Mouse (Mus musculus) heart, adult 2 months (tissue): ENCODE data around the gene Prpf3. TPM values are rescaled to one million over a fixed set of nuclear protein-coding genes. Genes with fewer than 3 reads are reported as not detected.
"Not testable (repeated sequence)": the region's sequence is repeated elsewhere in the genome, so short reads cannot be mapped to it uniquely, and the experiment has no call there.

ENCODE experiments used
- DNase-seq, 2 experiments: peaks; one replicate each; pipeline ENCODE4 v3.0.0; 2021
- H3K27ac ChIP-seq: fragments of 200-600 bp; 2 replicates; pipeline ENCODE4 v1.8.1; 2022
- H3K27me3 ChIP-seq: fragments of 200-500 bp; 2 replicates; pipeline ENCODE4 v1.6.1; 2012; ENCODE audit warnings: mild to moderate bottlenecking, low read length, inconsistent platforms, mixed read lengths; ENCODE audit not compliant: control insufficient read depth, insufficient read depth
- H3K36me3 ChIP-seq: fragments of 200-500 bp; 2 replicates; pipeline ENCODE4 v1.6.1; 2012; ENCODE audit warnings: low read length, inconsistent platforms; ENCODE audit not compliant: control insufficient read depth, insufficient read depth
- H3K4me1 ChIP-seq: fragments of 200-500 bp; 2 replicates; pipeline ENCODE4 v1.6.1; 2011; ENCODE audit warnings: low read length; ENCODE audit not compliant: control insufficient read depth, insufficient read depth
- H3K4me3 ChIP-seq: fragments of 200-600 bp; 2 replicates; pipeline ENCODE4 v1.8.1; 2022
- H3K79me2 ChIP-seq: fragments of 200-500 bp; replicated peaks from 2 replicates; pipeline ENCODE4 v1.6.1; 2012; ENCODE audit warnings: mild to moderate bottlenecking, inconsistent platforms, low read length, moderate library complexity, mixed read lengths; ENCODE audit not compliant: control insufficient read depth, insufficient read depth
- H3K9ac ChIP-seq: fragments of 200-500 bp; 2 replicates; pipeline ENCODE4 v1.6.1; 2012; ENCODE audit warnings: low read depth, mild to moderate bottlenecking, control low read depth, inconsistent platforms, low read length, mixed read lengths
- CTCF ChIP-seq: fragments of 200-600 bp; IDR thresholded peaks from 2 replicates; pipeline ENCODE4 v1.8.1; 2022; ENCODE audit warnings: antibody characterized with exemption, mild to moderate bottlenecking, moderate library complexity
- EP300 ChIP-seq: fragments of 200-500 bp; IDR thresholded peaks from 2 replicates; pipeline ENCODE4 v1.6.1; 2011; ENCODE audit warnings: low read depth, low read length, control low read depth; ENCODE audit not compliant: insufficient read depth
- POLR2A ChIP-seq: fragments of 200-500 bp; IDR thresholded peaks from 2 replicates; pipeline ENCODE4 v1.6.1; 2011; ENCODE audit warnings: mild to moderate bottlenecking, low read depth, low read length, control low read depth; ENCODE audit not compliant: insufficient read depth
- WGBS: fragments of 180-500 bp; shearing (Covaris S2); methylation state at CpG from one replicate; pipeline ENCODE4 v1.1.7; 2018; 5-methylcytosine and 5-hydroxymethylcytosine counted together
- intact Hi-C: fragments of 180-260 bp; cut with DNase I; formaldehyde crosslinking; loops from one replicate; pipeline ENCODE4 v1.15.1; 2025
- polyA plus RNA-seq: library from polyadenylated mRNA; depleted of rRNA; stranded (reverse); fragments of >200 nt; gene quantifications from 2 replicates; pipeline ENCODE4 v1.2.3, GENCODE M21; 2012
- total RNA-seq, 2 experiments: library from RNA; stranded (reverse); gene quantifications; 2 replicates each; pipeline ENCODE4 v1.2.3; 2021

The Prpf3 gene
- total and polyA plus RNA-seq, 3 experiments, result 9.3 to 24.0 (median 19.4) TPM

DNA sequence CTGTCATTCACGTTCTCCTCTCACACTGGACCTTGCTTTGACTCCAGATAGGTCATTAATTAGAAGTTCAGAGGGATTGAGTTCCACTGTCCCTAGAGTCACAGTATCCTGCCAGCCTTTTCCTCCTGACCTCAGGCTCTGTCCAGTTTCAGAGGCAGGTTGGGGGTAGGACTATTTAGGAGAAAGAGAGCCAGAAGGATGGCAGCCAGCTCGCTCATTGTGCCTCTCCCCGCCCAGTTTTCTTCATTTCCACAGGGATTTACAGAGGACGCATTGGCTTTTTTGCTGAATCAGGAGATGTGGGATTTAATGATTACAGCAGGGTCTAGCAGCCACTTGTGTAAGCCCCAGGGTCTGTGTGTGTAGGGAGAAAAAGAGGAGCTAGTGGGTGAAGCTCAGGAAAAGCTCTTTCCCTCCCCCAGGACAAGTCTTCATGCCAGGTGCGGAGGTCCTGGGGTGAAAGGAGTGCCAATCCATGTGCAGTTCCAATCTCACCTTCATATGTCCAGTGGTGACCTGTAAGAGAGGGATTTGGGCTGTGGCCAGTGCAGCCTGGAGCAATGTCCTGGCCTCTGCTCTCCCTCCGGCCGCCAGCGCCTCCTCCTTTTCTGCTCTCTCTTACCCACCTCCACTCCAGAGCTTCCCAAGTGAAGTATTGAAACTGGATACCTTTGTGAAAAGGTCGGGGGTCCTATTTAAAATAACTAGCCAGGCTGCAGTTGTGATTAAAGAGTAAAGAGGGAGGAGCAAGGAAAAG is 46.1 kb upstream of the Prpf3 start:
- peak; percentile 38 to 52 for DNase-seq
- Histone ChIP-seq H3K4me3 (0 out of 2 replicates have a peak overlapping the region, but pooled peaks have one; percentile 0), H3K27ac (peak overlapping the region; percentile 91), H3K9ac (peak overlapping the region; percentile 23; the same call in 1 of the 2 replicates), H3K79me2 (no peaks in the 10 kb centered on the region), H3K36me3 (peaks cover 3% of the 10 kb centered on the region; the same call in 1 of the 2 replicates), H3K27me3 (no peaks in the 10 kb centered on the region), H3K4me1 (peaks cover 1% of the 10 kb centered on the region; the same call in 1 of the 2 replicates)
- 40% methylated on average over 9 of the region's 9 CpGs for WGBS
- no peak; the same call in 1 of the 2 replicates for TF ChIP-seq POLR2A
- no peak for TF ChIP-seq CTCF
- no peak for TF ChIP-seq EP300
- intact Hi-C loops, result no loop called here

DNA sequence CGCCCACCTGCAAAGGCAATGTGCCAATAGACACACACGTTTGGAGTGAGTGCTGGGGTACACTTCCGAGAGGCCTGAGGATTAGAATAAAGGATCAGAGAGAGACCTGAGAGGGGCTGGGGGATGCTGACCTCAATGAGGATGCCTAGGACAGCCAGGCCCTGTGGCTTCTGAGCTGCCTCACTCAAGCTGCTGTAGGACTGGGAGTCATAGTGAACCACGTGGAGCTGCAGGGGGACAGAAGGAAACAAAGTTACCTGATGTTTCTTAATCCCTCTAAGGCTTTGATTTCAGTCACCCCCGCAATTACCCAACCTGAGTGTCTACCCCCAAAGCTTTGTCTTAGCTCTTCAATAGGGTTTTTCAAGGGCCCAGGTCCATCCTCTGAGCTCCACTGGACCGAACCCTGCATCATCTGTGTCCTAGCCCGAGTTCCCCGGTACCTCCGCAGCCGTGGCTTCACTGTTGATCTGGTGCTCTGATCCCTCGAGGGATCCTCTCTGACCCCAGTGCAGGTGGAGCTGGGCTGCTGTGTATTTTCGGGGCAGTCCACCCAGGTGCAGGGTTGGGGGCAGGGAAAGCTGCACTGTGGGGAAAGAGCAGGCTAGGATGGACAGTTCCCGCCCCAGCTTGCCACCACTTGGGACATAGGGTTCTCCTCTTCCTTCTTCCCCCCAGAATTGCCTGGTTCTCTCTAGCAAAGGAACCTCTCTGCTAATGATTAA is 44.3 kb upstream of the Prpf3 start:
- Histone ChIP-seq H3K27me3 (no peaks in the 10 kb centered on the region), H3K27ac (no peak overlapping the region), H3K4me1 (peaks cover 3% of the 10 kb centered on the region), H3K79me2 (0 out of 2 replicates have a peak, but pooled peaks cover under 1% of the 10 kb centered on the region), H3K9ac (no peak overlapping the region), H3K4me3 (no peak overlapping the region), H3K36me3 (peaks cover 3% of the 10 kb centered on the region; the same call in 1 of the 2 replicates)
- intact Hi-C loops, result no loop called here
- WGBS, result 69% methylated on average over 13 of the region's 13 CpGs
- DNase-seq, result no peak
- no peak for TF ChIP-seq CTCF
- TF ChIP-seq POLR2A, result peak; percentile 52; the same call in 1 of the 2 replicates

DNA sequence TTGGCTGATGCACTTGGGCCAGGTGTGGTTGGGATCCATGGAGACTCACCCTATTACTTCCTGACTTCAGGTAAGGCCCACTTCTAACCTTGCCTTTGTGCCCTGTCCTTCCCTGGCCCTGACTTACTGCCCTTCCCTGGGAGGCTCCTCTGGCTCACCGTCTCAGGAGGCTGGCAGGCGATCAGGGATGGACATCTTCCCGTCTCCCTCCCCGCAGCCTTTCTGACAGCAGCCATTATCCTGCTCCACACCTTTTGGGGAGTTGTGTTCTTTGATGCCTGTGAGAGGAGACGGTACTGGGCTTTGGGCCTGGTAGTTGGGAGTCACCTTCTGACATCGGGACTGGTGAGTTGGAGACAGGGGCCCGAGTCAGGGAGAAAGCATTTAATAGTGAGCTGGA is 39.8 kb upstream of the Prpf3 start:
- intact Hi-C loops, result not testable (repeated sequence)
- 73% methylated on average over 7 of the region's 7 CpGs for WGBS

DNA sequence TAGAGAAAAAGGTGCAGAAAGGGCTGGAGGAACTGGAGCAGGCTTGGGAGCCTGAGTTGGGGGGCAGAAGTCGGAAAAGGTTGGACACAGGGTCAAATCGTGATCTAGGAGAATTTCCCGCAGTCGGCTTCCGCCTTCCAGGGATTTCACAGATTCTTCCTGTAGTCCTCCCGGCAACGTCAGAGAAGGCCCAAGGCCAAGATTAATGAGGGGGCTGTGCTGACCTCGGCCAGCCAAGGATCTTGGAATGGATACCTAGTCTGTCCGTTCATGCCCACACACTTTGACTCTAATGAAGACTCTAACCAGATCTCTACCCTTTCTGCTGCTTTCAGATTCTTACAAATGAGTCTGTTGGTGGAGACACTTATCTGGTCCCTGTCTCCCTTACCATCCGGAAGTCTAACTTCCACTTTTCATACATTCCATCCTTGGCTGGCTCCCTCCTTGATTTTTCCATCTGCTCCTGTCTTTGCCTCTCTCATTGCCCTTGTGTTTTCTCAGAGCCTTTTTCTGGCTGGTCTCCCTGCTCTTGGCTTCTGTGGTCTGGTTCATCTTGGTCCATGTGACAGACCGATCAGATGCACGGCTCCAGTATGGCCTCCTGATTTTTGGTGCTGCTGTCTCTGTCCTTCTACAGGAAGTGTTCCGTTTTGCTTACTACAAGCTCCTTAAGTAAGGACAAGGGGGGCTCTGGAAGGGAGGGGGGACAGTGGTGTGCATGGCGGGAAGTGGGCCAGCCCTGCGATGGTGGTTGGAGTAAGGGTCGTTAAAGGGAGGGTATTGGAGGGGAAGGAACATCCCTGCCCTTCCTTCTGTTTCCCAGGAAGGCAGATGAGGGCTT is 38.9 kb upstream of the Prpf3 start:
- Histone ChIP-seq H3K79me2 (0 out of 2 replicates have a peak, but pooled peaks cover 2% of the 10 kb centered on the region), H3K27ac (peak overlapping the region; percentile 88), H3K27me3 (no peaks in the 10 kb centered on the region), H3K36me3 (no peaks in the 10 kb centered on the region), H3K4me1 (peaks cover 15% of the 10 kb centered on the region), H3K4me3 (peak overlapping the region; percentile 68), H3K9ac (peak overlapping the region; percentile 88)
- WGBS, result 3% methylated on average over 16 of the region's 16 CpGs
- intact Hi-C loops, result loop anchor here (5.0 kb wide), 2 partner anchors 58 to 328 kb away; partner anchors contain the start of genes Hist2h2ac and Hist2h2be
- TF ChIP-seq CTCF (no peak), POLR2A (peak; percentile 18; the same call in 1 of the 2 replicates), EP300 (0 out of 2 replicates have a peak, but pooled peaks have one; percentile 44)
- DNase-seq, result peak; percentile 69 to 72

More for the DNA sequence above, 39.8 kb upstream of the Prpf3 start:
- not testable (repeated sequence) for H3K27ac ChIP-seq, H3K79me2 ChIP-seq, H3K9ac ChIP-seq, DNase-seq, H3K27me3 ChIP-seq, H3K36me3 ChIP-seq, H3K4me3 ChIP-seq
- H3K4me1 ChIP-seq, result peaks cover 11% of the 10 kb centered on the region

DNA sequence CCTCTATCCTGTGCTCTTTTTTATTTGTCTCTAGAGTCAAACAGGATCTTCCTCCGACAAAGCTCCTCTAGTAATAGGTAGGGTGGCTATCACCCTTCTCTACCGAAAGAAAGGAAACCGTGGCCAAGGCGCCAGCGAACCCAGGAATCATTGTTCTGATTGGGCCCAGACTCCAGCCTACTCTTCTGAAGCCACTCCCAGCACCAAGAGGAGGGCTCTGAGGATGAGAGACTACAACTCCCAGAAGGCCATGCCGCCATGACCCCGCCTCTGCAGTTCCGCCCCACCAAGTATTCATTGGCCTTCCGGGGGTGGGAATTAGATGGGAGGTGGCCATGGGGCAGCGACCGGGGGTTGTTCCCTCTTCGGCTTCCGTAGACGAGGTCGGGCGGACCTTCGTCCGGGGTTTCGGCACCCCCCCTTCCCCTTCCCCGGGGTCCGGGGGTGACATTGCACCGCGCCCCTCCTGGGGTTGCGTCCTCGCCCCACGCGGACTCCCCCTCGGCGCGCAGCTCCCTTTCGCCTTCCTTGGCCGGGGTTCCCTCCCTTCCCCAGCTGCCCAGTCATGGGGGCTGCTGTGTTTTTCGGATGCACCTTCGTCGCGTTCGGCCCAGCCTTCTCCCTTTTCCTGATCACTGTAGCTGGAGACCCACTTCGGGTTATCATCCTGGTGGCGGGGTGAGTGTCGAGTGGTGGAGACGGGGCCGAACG is 38.1 kb upstream of the Prpf3 start, which contains the start of gene Aph1a:
Gene Aph1a, plus strand, starts transcription at position 364 of the 711 bp plus-strand sequence.
- intact Hi-C loops, result loop anchor here (2.0 to 5.0 kb wide), 3 partner anchors 59 to 329 kb away; partner anchors contain the start of genes Hist2h2ac and Hist2h2be
- WGBS, result 1% methylated on average over 33 of the region's 43 CpGs
- TF ChIP-seq EP300 (peak; percentile 65; the same call in 1 of the 2 replicates), POLR2A (peak; percentile 90)

More for the DNA sequence above, 38.1 kb upstream of the Prpf3 start, which contains the start of gene Aph1a:
- peak within 1 kb of the TSS; percentile 68 for H3K4me3 ChIP-seq
- not testable (repeated sequence) for H3K36me3 ChIP-seq, H3K79me2 ChIP-seq, H3K27me3 ChIP-seq
- H3K9ac ChIP-seq, result peak within 1 kb of the TSS; percentile 88
- peak within 1 kb of the TSS; percentile 88 for H3K27ac ChIP-seq
- peak; percentile 95 to 98 for DNase-seq
- H3K4me1 ChIP-seq, result peaks cover 15% of the 10 kb centered on the region
